Mouse (Mus musculus) small intestine, adult 2 months (tissue): ENCODE results near the gene Fam241b.

ENCODE experiments used
- CTCF ChIP-seq: fragments of 200-500 bp; IDR thresholded peaks from 2 replicates; pipeline ENCODE4 v1.5.1; 2012; ENCODE audit warnings: low read depth, mild to moderate bottlenecking, control low read depth, inconsistent platforms, low read length, moderate library complexity, mixed read lengths; ENCODE audit not compliant: insufficient replicate concordance, insufficient read length; ENCODE audit errors: extremely low read depth
- POLR2A ChIP-seq: fragments of 200-500 bp; IDR thresholded peaks from 2 replicates; pipeline ENCODE4 v1.6.1; 2012; ENCODE audit warnings: low read depth, mild to moderate bottlenecking, control low read depth, inconsistent platforms, low read length, moderate library complexity

DNA sequence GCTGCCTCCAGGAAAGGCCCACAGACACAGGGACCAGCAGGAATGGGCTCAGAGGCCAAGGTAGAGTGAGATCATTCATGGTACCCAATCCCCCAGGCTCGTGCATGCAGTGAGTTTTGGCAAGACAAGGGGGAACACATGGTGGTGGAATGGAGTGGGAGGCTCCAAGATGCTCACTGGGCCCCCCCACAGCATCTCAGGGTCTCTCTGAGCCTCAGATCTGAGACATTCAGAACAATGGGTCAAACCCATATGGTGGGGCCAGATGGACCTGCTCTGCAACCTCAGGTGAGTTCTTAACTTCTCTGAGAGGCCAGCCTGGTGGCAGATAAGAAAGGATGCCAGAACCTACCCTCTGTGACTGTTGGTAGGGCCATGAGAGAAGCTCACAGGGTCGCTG is 57.7 kb downstream of the Fam241b start:
- TF ChIP-seq POLR2A, result no peak
- TF ChIP-seq CTCF, result no peak
